Comparison of ENCODE assay signal across 21 mouse cellular contexts in the genomic region with DNA sequence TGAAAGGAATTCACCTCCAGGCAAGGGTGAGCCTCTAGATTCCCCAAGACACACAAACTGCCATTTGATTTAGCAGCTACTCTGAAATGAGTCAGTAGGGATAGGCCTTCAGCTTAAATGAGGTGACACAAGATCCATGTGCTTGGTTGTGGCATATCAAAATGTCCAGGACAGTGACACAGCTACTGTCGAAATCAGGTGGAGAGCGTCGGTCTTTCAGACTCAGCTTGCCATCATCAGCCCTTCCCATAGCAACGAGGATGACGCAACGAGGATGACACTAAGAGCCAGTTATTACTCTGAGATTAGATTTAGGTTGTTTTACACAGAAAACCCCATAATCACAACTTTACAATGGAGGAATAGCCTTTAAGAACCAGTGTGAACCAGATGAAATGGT. TPM values are rescaled to one million over a fixed set of nuclear protein-coding genes. Genes with fewer than 3 reads are reported as not detected.
DNase-seq lines count a peak whose midpoint lies in the region.
"Had no signal": no experiment of that assay in that cellular context is flagged by ENCODE, and none has a peak within 500 bp of the region (broad histone marks: within the 10 kb centered on the region; RNA-seq: fewer than 3 reads in every experiment).

No protein-coding gene starts in this region.

- H3K4me1 ChIP-seq in limb, embryonic 10.5 days: no peaks in the 10 kb centered on the region
- H3K4me1 ChIP-seq: embryonic facial prominence, embryonic 15.5 days; forebrain, embryonic 12.5 days had no signal

- intact Hi-C loops in heart, postnatal 14 days (cut with DNase I): no loop called here

- no peaks in the 10 kb centered on the region for H3K9me3 ChIP-seq in limb, embryonic 10.5 days (replicated peaks)
- H3K9me3 ChIP-seq: embryonic facial prominence, embryonic 13.5 days; embryonic facial prominence, embryonic 15.5 days; forebrain, embryonic 10.5 days; forebrain, embryonic 12.5 days had no signal

- H3K36me3 ChIP-seq in limb, embryonic 10.5 days: no peaks in the 10 kb centered on the region
- H3K36me3 ChIP-seq: embryonic facial prominence, embryonic 13.5 days; embryonic facial prominence, embryonic 15.5 days; forebrain, embryonic 10.5 days; forebrain, embryonic 12.5 days had no signal

- 92% methylated on average over 6 of the region's 6 CpGs for WGBS in limb, embryonic 10.5 days

- H3K27me3 ChIP-seq in limb, embryonic 10.5 days (ENCODE audit: low read depth, poor library complexity, severe bottlenecking): no peaks in the 10 kb centered on the region
- H3K27me3 ChIP-seq: embryonic facial prominence, embryonic 13.5 days; embryonic facial prominence, embryonic 15.5 days; forebrain, embryonic 12.5 days had no signal

- DNase-seq in 416B (ENCODE audit: low read depth): peak; percentile 67
- DNase-seq in limb, embryonic 10.5 days (ENCODE audit: low spot score): peak; percentile 0
- no peak for DNase-seq in testis, postnatal 14 days (ENCODE audit: low spot score)
- no peak for DNase-seq in gastrocnemius, adult 18-20 months (ENCODE audit: low spot score)
- DNase-seq in heart, postnatal 14 days: no peak
- DNase-seq: adrenal gland, adult 2 months; adrenal gland, postnatal 10 days; adrenal gland, postnatal 25 days; cerebellum, adult 11 months; cerebellum, adult 18-20 months; cerebellum, adult 8-10 months; cerebellum, adult 9-11 months; cerebellum, postnatal 14 days; cerebellum, postnatal 36 days; embryo, embryonic 11 days had no signal

- H3K27ac ChIP-seq in limb, embryonic 10.5 days: no peak overlapping the region
- H3K27ac ChIP-seq: embryonic facial prominence, embryonic 13.5 days; embryonic facial prominence, embryonic 15.5 days; forebrain, embryonic 10.5 days; forebrain, embryonic 12.5 days had no signal

- H3K4me3 ChIP-seq in limb, embryonic 10.5 days: no peak overlapping the region
- H3K4me3 ChIP-seq: embryonic facial prominence, embryonic 13.5 days; embryonic facial prominence, embryonic 15.5 days; erythroblast, embryonic 14.5 days; forebrain, embryonic 10.5 days; forebrain, embryonic 12.5 days had no signal

RNA-seq across cellular contexts. Expression of gene Rnf182, which starts 14.5 kb away (rescaled TPM):
- 3.2 and 5.5 TPM in 2 replicates for polyA plus RNA-seq in limb, embryonic 10.5 days (2016; fragmentation: Nextera tagmentation; extraction: Ambion mirVana)
- total RNA-seq in gastrocnemius, adult 18-20 months (2021): not detected
- total RNA-seq in heart, postnatal 14 days (2021): under 1 TPM; 0.10 to 0.22 TPM
- total RNA-seq: common myeloid progenitor, adult 5-6 weeks had no signal
- polyA plus RNA-seq: erythroblast, embryonic 14.5 days had no signal

RNA-seq across cellular contexts. Expression of gene Mcur1, which starts 41.0 kb away (rescaled TPM):
- 10.6 and 12.1 TPM in 2 replicates for polyA plus RNA-seq in limb, embryonic 10.5 days (2016; fragmentation: Nextera tagmentation; extraction: Ambion mirVana)
- 10 to 100 TPM; 30.3 to 31.7 TPM for total RNA-seq in gastrocnemius, adult 18-20 months (2021)
- 10 to 100 TPM; 45.7 to 47.5 TPM for total RNA-seq in heart, postnatal 14 days (2021)

Comparison
In these comparisons a context has a peak if more than half of its experiments do, and no peak if none do; other contexts are left out.
1. DNase-seq: peak in 416B (single experiment) and limb, embryonic 10.5 days (single experiment); none in testis, postnatal 14 days (single experiment), gastrocnemius, adult 18-20 months (single experiment) and heart, postnatal 14 days (0 of 2).